Mouse (Mus musculus) stomach, postnatal 0 days (tissue): Measurements from ENCODE around the gene C1qtnf6.

Experiments used
- CTCF ChIP-seq: IDR thresholded peaks from 2 replicates; pipeline ENCODE4 v1.5.1; 2016; ENCODE audit warnings: antibody characterized with exemption, low read depth, mild to moderate bottlenecking, moderate library complexity
- EP300 ChIP-seq: optimal IDR thresholded peaks from 2 replicates; pipeline ENCODE3; 2016; ENCODE audit warnings: antibody characterized with exemption

GRCm38 (mm10) chr15:78489906-78490305 is 41.3 kb downstream of the C1qtnf6 start:
- TF ChIP-seq CTCF (no peak), EP300 (no peak)
